Mouse (Mus musculus) bone marrow macrophage, adult 2 months (primary cell): ENCODE measurements around the gene Chchd4.

Experiments
- CTCF ChIP-seq: IDR thresholded peaks from 2 replicates; pipeline ENCODE4 v1.5.1; 2012; ENCODE audit warnings: low read depth, mild to moderate bottlenecking, low read length, moderate library complexity
- POLR2A ChIP-seq: IDR thresholded peaks from 2 replicates; pipeline ENCODE4 v1.6.1; 2012; ENCODE audit warnings: mild to moderate bottlenecking, low read depth, low read length, borderline replicate concordance

- TF ChIP-seq CTCF (peak; percentile 49; the same call in 1 of the 2 replicates), POLR2A (no peak)
Measured at GRCm38 (mm10) chr6:91414890-91415289, 58.5 kb downstream of the Chchd4 start.
